Mouse (Mus musculus) kidney, adult 2 months (tissue): ENCODE results near the gene Hfe.
"Not testable (repeated sequence)": the region's sequence is repeated elsewhere in the genome, so short reads cannot be mapped to it uniquely, and the experiment has no call there.

Source experiments
- CTCF ChIP-seq: fragments of 200-500 bp; conservative IDR thresholded peaks from 2 replicates; pipeline ENCODE4 v1.5.1; 2011; ENCODE audit warnings: low read depth, mild to moderate bottlenecking, control low read depth, low read length, moderate library complexity, mixed read lengths; ENCODE audit not compliant: insufficient read depth, insufficient read length
- POLR2A ChIP-seq: fragments of 200-500 bp; IDR thresholded peaks from one replicate; pipeline ENCODE4 v1.6.1; 2011; ENCODE audit warnings: low read depth, low read length, control low read depth

DNA sequence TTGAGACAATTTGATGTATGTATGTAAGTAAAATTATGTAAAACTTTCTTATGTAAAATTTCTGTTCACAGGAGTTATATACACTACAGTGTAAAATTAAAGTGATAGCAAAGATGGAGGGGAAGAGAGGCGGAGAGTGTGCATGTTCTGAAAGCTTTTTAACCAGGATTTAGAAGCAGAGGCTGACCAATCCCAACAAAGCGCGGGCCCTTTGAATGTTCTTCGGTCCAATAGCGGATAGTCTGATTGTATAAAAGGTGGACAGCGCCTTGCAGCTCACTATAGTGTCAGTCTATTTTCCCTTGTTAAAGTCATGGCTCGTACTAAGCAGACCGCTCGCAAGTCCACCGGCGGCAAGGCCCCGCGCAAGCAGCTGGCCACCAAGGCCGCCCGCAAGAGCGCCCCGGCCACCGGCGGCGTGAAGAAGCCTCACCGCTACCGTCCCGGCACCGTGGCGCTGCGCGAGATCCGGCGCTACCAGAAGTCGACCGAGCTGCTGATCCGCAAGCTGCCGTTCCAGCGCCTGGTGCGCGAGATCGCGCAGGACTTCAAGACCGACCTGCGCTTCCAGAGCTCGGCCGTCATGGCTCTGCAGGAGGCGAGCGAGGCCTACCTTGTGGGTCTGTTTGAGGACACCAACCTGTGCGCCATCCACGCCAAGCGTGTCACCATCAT, 41.5 kb upstream of the Hfe start, which contains the start of gene Hist1h3b:
- not testable (repeated sequence) for TF ChIP-seq CTCF, POLR2A
